Mouse (Mus musculus) limb, embryonic 14.5 days (tissue): ENCODE data around the gene Iqgap3. TPM values are rescaled to one million over a fixed set of nuclear protein-coding genes. Genes with fewer than 3 reads are reported as not detected.
A peak's percentile ranks its signal among the peaks of the same experiment; 100 is the strongest.

Source experiments
- ATAC-seq: fragments of 200-750 bp; cut with Nextera tagmentation; 2 replicates; pipeline ENCODE4 v1.8.0; 2017; ENCODE audit warnings: low read depth, moderate number of reproducible peaks, moderate TSS enrichment; ENCODE audit not compliant: low FRiP score
- DNase-seq: peaks from one replicate; pipeline ENCODE4 v3.0.0-alpha.2; 2015; ENCODE audit warnings: low spot score
- H3K27ac ChIP-seq: fragments of 300-500 bp; sonication (generic); replicated peaks from 2 replicates; pipeline ENCODE4 v1.5.1; 2014; ENCODE audit warnings: low read depth, mild to moderate bottlenecking, low read length, moderate library complexity, mixed read lengths
- H3K27me3 ChIP-seq: fragments of 300-500 bp; sonication (generic); 2 replicates; pipeline ENCODE4 v1.6.1; 2014; ENCODE audit warnings: low read length, mixed read lengths; ENCODE audit not compliant: control insufficient read depth, insufficient read depth
- H3K36me3 ChIP-seq: fragments of 300-500 bp; sonication (generic); 2 replicates; pipeline ENCODE4 v1.6.1; 2014; ENCODE audit warnings: mild to moderate bottlenecking, low read length, moderate library complexity, mixed read lengths; ENCODE audit not compliant: control insufficient read depth, insufficient read depth
- H3K4me1 ChIP-seq: fragments of 300-500 bp; sonication (generic); 2 replicates; pipeline ENCODE4 v1.6.1; 2014; ENCODE audit warnings: antibody characterized with exemption, low read length, mixed read lengths; ENCODE audit not compliant: control insufficient read depth, insufficient read depth
- H3K4me2 ChIP-seq: fragments of 300-500 bp; sonication (generic); replicated peaks from 2 replicates; pipeline ENCODE4 v1.6.1; 2014; ENCODE audit warnings: low read depth, mild to moderate bottlenecking, low read length, moderate library complexity; ENCODE audit not compliant: severe bottlenecking
- H3K4me3 ChIP-seq: fragments of 300-500 bp; sonication (generic); replicated peaks from 2 replicates; pipeline ENCODE4 v1.5.1; 2014; ENCODE audit warnings: low read length
- H3K9ac ChIP-seq: fragments of 300-500 bp; sonication (generic); 2 replicates; pipeline ENCODE4 v1.6.1; 2014; ENCODE audit warnings: mild to moderate bottlenecking, low read depth, low read length, moderate library complexity; ENCODE audit not compliant: severe bottlenecking
- H3K9me3 ChIP-seq: fragments of 300-500 bp; sonication (generic); 2 replicates; pipeline ENCODE4 v1.6.1; 2016; ENCODE audit warnings: low read length; ENCODE audit not compliant: control insufficient read depth
- POLR2A ChIP-seq: fragments of 200-500 bp; IDR thresholded peaks from 2 replicates; pipeline ENCODE4 v1.8.0; 2012; ENCODE audit warnings: inconsistent platforms, mild to moderate bottlenecking, moderate library complexity, borderline replicate concordance; ENCODE audit not compliant: insufficient read depth, insufficient read length; ENCODE audit errors: extremely low read depth
- WGBS: fragments of 180-500 bp; shearing (Covaris S2); extraction: QIAGEN DNeasy Blood & Tissue Kit; methylation state at CpG from one replicate; pipeline ENCODE4 v1.1.7; 2014; 5-methylcytosine and 5-hydroxymethylcytosine counted together
- polyA plus RNA-seq, 2 experiments: library from polyadenylated mRNA; depleted of rRNA in 1 of 2; stranded (reverse) in 1 of 2; unstranded in 1 of 2; fragments of >200 nt; fragmentation: Nextera tagmentation in 1 of 2; extraction: Ambion mirVana in 1 of 2; gene quantifications; 2 replicates each; pipeline versions ENCODE4 v1.2.1 to v1.2.3; 2012 to 2014

Iqgap3 gene
- polyA plus RNA-seq (2012; rRNA removed) = 38.8 and 50.5 TPM in 2 replicates
- polyA plus RNA-seq (2014; fragmentation: Nextera tagmentation; extraction: Ambion mirVana) = 20.0 and 21.0 TPM in 2 replicates

GRCm38 (mm10) chr3:88081345-88082223 lies at the start of gene Iqgap3:
Gene Iqgap3 (plus strand): TSS chr3:88081971.
- DNase-seq (peak; percentile 93), ATAC-seq (peak; percentile 82)
- H3K36me3 ChIP-seq = peaks cover 11% of the 10 kb centered on the region
- peaks cover 14% of the 10 kb centered on the region; the same call in 1 of the 2 replicates for H3K4me1 ChIP-seq
- no peaks in the 10 kb centered on the region for H3K9me3 ChIP-seq
- no peak within 1 kb of the TSS for H3K27ac ChIP-seq
- no peaks in the 10 kb centered on the region for H3K27me3 ChIP-seq
- peak within 1 kb of the TSS; percentile 59 for H3K9ac ChIP-seq
- peak within 1 kb of the TSS; percentile 59 for H3K4me3 ChIP-seq
- WGBS = 19% methylated on average over 33 of the region's 33 CpGs
- peak within 1 kb of the TSS; percentile 83 for H3K4me2 ChIP-seq
- TF ChIP-seq POLR2A = 0 out of 2 replicates have a peak, but pooled peaks have one; percentile 13

DNA sequence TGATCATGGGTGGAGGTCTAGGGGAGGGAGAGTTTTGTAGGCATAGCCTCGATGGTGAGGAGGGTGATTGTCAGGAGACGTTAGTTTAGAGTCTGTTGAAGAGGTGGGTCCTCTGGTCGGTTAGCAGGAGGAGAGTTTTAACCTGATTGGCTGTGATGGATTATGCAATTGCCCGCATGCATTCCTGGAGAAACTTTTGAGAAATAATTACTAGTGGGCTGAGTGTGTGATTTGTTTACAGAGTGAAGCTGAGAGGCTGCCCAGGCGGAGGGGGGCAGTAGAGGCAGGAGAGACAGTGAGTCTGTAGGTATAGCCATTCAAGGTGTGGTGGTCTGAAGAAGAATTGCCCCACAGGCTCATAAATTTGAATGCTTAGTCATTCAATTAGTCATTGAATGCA lies 48.3 kb upstream of the Iqgap3 start:
- Histone ChIP-seq H3K4me2 (no peak overlapping the region), H3K27ac (no peak overlapping the region), H3K4me1 (no peaks in the 10 kb centered on the region), H3K9me3 (no peaks in the 10 kb centered on the region), H3K9ac (no peak overlapping the region), H3K27me3 (peaks cover 18% of the 10 kb centered on the region), H3K4me3 (no peak overlapping the region), H3K36me3 (no peaks in the 10 kb centered on the region)
- TF ChIP-seq POLR2A = no peak
- no peak for ATAC-seq
- no peak for DNase-seq
- 65% methylated on average over 5 of the region's 5 CpGs for WGBS

DNA sequence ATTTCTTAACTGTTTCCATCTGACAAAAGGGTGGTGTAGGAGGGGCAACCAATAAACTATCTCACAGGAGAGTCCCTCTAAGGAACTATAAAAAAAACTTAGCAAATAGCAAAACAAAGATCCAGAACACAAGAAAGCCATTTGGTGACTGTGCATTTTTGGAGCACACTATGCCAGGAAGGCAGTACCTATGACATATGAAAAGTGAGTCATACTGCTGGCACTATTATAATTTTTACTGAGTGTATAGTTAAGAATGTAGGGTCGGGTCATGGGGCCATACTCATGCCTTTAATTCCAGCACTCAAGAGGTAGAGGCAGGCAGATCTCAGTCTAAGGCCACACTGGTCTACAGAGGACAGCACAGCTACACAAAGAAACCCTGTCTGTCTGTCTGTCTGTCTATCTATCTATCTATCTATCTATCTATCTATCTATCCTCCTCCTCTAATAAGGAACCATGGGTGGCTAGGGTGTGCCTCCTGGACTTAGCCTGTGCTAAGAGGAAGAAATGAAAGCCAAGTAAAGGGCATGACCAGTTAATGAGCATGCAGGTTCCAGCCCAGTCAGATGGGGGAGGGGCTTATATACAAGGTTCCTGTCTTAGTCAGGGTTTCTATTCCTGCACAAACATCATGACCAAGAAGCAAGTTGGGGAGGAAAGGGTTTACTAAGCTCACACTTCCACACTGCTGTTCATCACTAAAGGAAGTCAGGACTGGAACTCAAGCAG lies 46.0 kb upstream of the Iqgap3 start:
- Histone ChIP-seq H3K4me3 (no peak overlapping the region), H3K9ac (no peak overlapping the region), H3K4me1 (no peaks in the 10 kb centered on the region), H3K9me3 (no peaks in the 10 kb centered on the region), H3K4me2 (no peak overlapping the region), H3K27me3 (peaks cover 12% of the 10 kb centered on the region), H3K36me3 (no peaks in the 10 kb centered on the region), H3K27ac (no peak overlapping the region)
- ATAC-seq (no peak), DNase-seq (no peak)
- no peak for TF ChIP-seq POLR2A
- 41% methylated on average over 1 of the region's 1 CpGs for WGBS

- 10% methylated on average over 36 of the region's 36 CpGs for WGBS
- DNase-seq = peak; percentile 99
- H3K27ac ChIP-seq = no peak within 1 kb of the TSS
- ATAC-seq = peak; percentile 91
- TF ChIP-seq POLR2A = no peak
- no peaks in the 10 kb centered on the region for H3K9me3 ChIP-seq
- H3K27me3 ChIP-seq = no peaks in the 10 kb centered on the region
- H3K9ac ChIP-seq = peak within 1 kb of the TSS; percentile 56
- H3K4me1 ChIP-seq = peaks cover 3% of the 10 kb centered on the region; the same call in 1 of the 2 replicates
- peak within 1 kb of the TSS; percentile 55 for H3K4me2 ChIP-seq
- H3K4me3 ChIP-seq = peak within 1 kb of the TSS; percentile 63
- H3K36me3 ChIP-seq = no peaks in the 10 kb centered on the region
These were observed 38.9 kb upstream of the Iqgap3 start, which contains the start of gene Gpatch4 for GRCm38 (mm10) chr3:88042661-88043421. Gene Gpatch4 (plus strand): TSS chr3:88043108.
